Mouse (Mus musculus) heart, adult 11 months (tissue): ENCODE measurements at regions not wholly inside any gene's neighbourhood (a gene's known extent, or its start where the extent isn't known, plus 50 kb on each side); places are given as distances from the start of the nearest gene placed in this dataset.
"Not testable (repeated sequence)": the region's sequence is repeated elsewhere in the genome, so short reads cannot be mapped to it uniquely, and the experiment has no call there.

Experiments
- DNase-seq: peaks from one replicate; pipeline ENCODE4 v3.0.0; 2022

DNA sequence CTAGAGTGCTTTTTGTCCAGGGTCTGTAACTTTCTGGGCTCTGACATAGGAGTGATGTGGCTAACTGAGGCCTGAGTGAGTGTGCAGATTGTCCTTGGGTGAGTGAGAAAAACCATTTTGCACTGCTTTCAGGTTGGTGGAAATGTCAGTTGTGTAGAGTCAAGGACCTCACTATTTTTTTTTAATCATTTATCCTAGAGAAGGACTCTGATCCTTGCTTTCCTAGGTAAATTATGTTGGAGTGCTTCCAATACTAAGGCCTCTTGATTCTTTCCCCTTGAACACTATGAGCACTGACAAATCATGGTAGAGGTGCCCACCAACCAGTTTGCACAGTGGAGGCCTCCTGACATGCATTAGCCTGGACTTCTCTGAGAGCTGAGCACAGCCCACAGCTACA is 233.6 kb downstream of the Utp18 start:
- not testable (repeated sequence) for DNase-seq
